Comparison of ENCODE assay signal across 26 mouse cellular contexts in the genomic region with DNA sequence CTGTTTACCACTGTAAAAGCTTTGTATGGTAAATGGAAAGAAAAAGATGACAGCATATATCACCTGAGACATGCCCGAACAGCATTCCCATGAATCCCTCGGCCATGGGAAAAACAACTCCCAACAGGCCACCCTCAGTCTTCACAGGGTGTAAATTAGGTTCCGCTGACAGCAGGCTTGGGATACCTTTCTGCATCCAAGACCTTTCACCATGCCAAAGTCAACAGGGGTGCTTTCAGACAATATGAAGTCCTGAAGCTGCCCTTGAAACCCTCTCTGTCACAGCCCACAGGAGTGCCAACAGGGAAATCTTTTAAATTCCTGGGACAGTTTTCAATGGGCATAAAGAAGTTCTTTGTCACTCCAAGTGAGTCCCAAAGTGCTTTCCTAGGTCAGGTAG.
DNase-seq lines count a peak whose midpoint lies in the region; ATAC-seq lines count a peak whose summit lies in the region.
"Had no signal": no experiment of that assay in that cellular context is flagged by ENCODE, and none has a peak within 500 bp of the region (broad histone marks: within the 10 kb centered on the region; RNA-seq: fewer than 3 reads in every experiment).

No protein-coding gene starts in this region.

- intact Hi-C loops in heart, postnatal 25 days (cut with DNase I): no loop called here

- no peak for DNase-seq in heart, embryonic 10.5 days (ENCODE audit: low spot score)
- DNase-seq in heart, postnatal 25 days (ENCODE audit: low spot score): no peak
- no peak for DNase-seq in heart, adult 9 months (ENCODE audit: low spot score in 2 of 2)
- peak; percentile 54 for DNase-seq in fat pad, adult 2 months (ENCODE audit: extremely low read depth, low read depth, low spot score)
- no peak for DNase-seq in embryo, embryonic 9.5 days (ENCODE audit: extremely low spot score)
- DNase-seq: adrenal gland, adult 8-10 months; B cell, adult 2 months; cerebellum, adult 8-10 months; cerebellum, postnatal 25 days; gastrocnemius, postnatal 10 days; kidney, adult 2 months; kidney, postnatal 36 days; liver, postnatal 0 days; retina, postnatal 1 day; right cerebral cortex, postnatal 25 days had no signal

- no peak overlapping the region for H3K4me3 ChIP-seq in heart, embryonic 10.5 days
- no peak overlapping the region for H3K4me3 ChIP-seq in heart, embryonic 16.5 days (ENCODE audit: low read length)
- H3K4me3 ChIP-seq: forebrain, embryonic 15.5 days; hindbrain, embryonic 12.5 days; intestine, embryonic 15.5 days; layer of hippocampus, adult 2 months; left cerebral cortex, adult 2 months; liver, embryonic 12.5 days; midbrain, embryonic 12.5 days; stomach, embryonic 15.5 days had no signal

- H3K4me1 ChIP-seq in heart, embryonic 10.5 days: peaks cover 27% of the 10 kb centered on the region; the same call in 1 of the 2 replicates
- H3K4me1 ChIP-seq in heart, embryonic 16.5 days (ENCODE audit: control insufficient read depth, insufficient read depth, low read length): peaks cover 31% of the 10 kb centered on the region
- H3K4me1 ChIP-seq: forebrain, embryonic 15.5 days; hindbrain, embryonic 12.5 days; intestine, embryonic 15.5 days; midbrain, embryonic 12.5 days; stomach, embryonic 15.5 days had no signal

- no peaks in the 10 kb centered on the region for H3K36me3 ChIP-seq in heart, embryonic 10.5 days
- H3K36me3 ChIP-seq in heart, embryonic 16.5 days (ENCODE audit: control insufficient read depth, insufficient read depth): 0 out of 2 replicates have a peak, but pooled peaks cover 3% of the 10 kb centered on the region
- H3K36me3 ChIP-seq: forebrain, embryonic 15.5 days; hindbrain, embryonic 12.5 days; intestine, embryonic 15.5 days; liver, embryonic 12.5 days; midbrain, embryonic 12.5 days; stomach, embryonic 15.5 days had no signal

- 76% methylated on average over 3 of the region's 3 CpGs for WGBS in heart, embryonic 10.5 days
- WGBS in heart, embryonic 16.5 days: 72% methylated on average over 3 of the region's 3 CpGs

- H3K9ac ChIP-seq in heart, embryonic 16.5 days (ENCODE audit: low read length): no peak overlapping the region
- H3K9ac ChIP-seq: forebrain, embryonic 15.5 days; hindbrain, embryonic 12.5 days; intestine, embryonic 15.5 days; liver, embryonic 12.5 days; liver, postnatal 0 days; midbrain, embryonic 12.5 days; stomach, embryonic 15.5 days had no signal

- H3K27me3 ChIP-seq in heart, embryonic 10.5 days (ENCODE audit: insufficient read depth, poor library complexity, severe bottlenecking): no peaks in the 10 kb centered on the region
- no peaks in the 10 kb centered on the region for H3K27me3 ChIP-seq in heart, embryonic 16.5 days (ENCODE audit: control insufficient read depth, insufficient read depth, low read length)
- H3K27me3 ChIP-seq: forebrain, embryonic 15.5 days; hindbrain, embryonic 12.5 days; intestine, embryonic 15.5 days; liver, embryonic 12.5 days; megakaryocyte, embryonic 14.5 days; midbrain, embryonic 12.5 days; stomach, embryonic 15.5 days had no signal

- no peak for ATAC-seq in heart, embryonic 16.5 days (replicated peaks; ENCODE audit: extremely low read depth, insufficient read depth, low FRiP score)
- ATAC-seq: forebrain, embryonic 15.5 days; hindbrain, postnatal 0 days; intestine, embryonic 15.5 days had no signal

- no peaks in the 10 kb centered on the region for H3K9me3 ChIP-seq in heart, embryonic 10.5 days
- H3K9me3 ChIP-seq in heart, embryonic 16.5 days (replicated peaks; ENCODE audit: control insufficient read depth, low read length): no peaks in the 10 kb centered on the region
- H3K9me3 ChIP-seq: forebrain, embryonic 15.5 days; hindbrain, embryonic 12.5 days; intestine, embryonic 15.5 days; liver, embryonic 12.5 days; megakaryocyte, embryonic 14.5 days; midbrain, embryonic 12.5 days; stomach, embryonic 15.5 days had no signal

- H3K27ac ChIP-seq in heart, embryonic 10.5 days: 0 out of 2 replicates have a peak overlapping the region, but pooled peaks have one; percentile 22
- H3K27ac ChIP-seq in heart, embryonic 16.5 days (ENCODE audit: low read length): peak overlapping the region; percentile 44; the same call in 1 of the 2 replicates
- H3K27ac ChIP-seq: forebrain, embryonic 15.5 days; hindbrain, embryonic 12.5 days; hindbrain, postnatal 0 days; intestine, embryonic 15.5 days; layer of hippocampus, adult 2 months; left cerebral cortex, adult 2 months; liver, embryonic 12.5 days; midbrain, embryonic 12.5 days; stomach, embryonic 15.5 days had no signal

- no peak overlapping the region for H3K4me2 ChIP-seq in heart, embryonic 16.5 days (ENCODE audit: low read depth, low read length)
- H3K4me2 ChIP-seq: forebrain, embryonic 15.5 days; hindbrain, embryonic 12.5 days; intestine, embryonic 15.5 days; liver, embryonic 12.5 days; midbrain, embryonic 12.5 days; stomach, embryonic 15.5 days had no signal
